14 mouse cellular contexts compared by ENCODE assay signal in the genomic region with DNA sequence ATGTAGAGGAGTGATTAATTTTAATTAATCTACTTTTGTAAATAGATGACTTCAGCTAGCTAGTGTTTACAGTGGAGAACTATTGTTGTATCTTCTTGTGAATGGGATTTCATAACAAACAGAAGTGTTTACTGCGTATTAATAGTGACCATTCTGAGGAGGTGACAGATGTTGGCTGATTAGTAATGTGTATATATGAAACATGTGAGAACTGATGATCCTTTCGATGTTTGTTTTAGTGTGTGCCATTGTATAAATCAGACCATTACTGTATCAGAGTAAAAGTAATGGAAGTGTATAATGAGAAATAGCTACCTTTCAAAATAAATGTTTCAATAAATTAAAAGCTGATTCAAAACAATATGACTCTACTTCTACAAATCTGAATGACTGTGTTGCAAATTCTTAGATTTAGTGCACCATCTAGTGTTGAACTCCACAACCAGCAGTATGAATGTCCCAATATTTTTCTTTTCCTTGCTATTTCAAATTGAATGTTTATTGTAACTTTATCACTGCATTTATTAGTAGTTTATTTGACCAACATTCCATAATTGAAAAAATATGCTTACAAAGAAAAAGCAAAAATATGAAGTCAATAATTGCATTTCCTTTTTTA.
DNase-seq lines count a peak whose midpoint lies in the region; ATAC-seq and TF ChIP-seq lines count a peak whose summit lies in the region.
"Had no signal": no experiment of that assay in that cellular context is flagged by ENCODE, and none has a peak within 500 bp of the region (broad histone marks: within the 10 kb centered on the region; RNA-seq: fewer than 3 reads in every experiment).

No protein-coding gene starts in this region.

- no peak overlapping the region for H3K4me2 ChIP-seq in hindbrain, embryonic 14.5 days (replicated peaks)
- H3K4me2 ChIP-seq in hindbrain, embryonic 12.5 days (replicated peaks), result no peak overlapping the region
- no peak overlapping the region for H3K4me2 ChIP-seq in neural tube, embryonic 11.5 days (ENCODE audit: low read depth)
- H3K4me2 ChIP-seq in stomach, postnatal 0 days (replicated peaks; ENCODE audit: low read depth), result no peak overlapping the region
- H3K4me2 ChIP-seq: limb, embryonic 13.5 days had no signal

- no peak overlapping the region for H3K27ac ChIP-seq in hindbrain, embryonic 14.5 days
- no peak overlapping the region for H3K27ac ChIP-seq in hindbrain, embryonic 12.5 days
- no peak overlapping the region for H3K27ac ChIP-seq in neural tube, embryonic 11.5 days (ENCODE audit: low read depth, low read length)
- H3K27ac ChIP-seq in stomach, postnatal 0 days (replicated peaks), result no peak overlapping the region
- H3K27ac ChIP-seq: limb, embryonic 13.5 days; macrophage had no signal

- no peak overlapping the region for H3K4me3 ChIP-seq in hindbrain, embryonic 14.5 days (replicated peaks; ENCODE audit: low read length)
- no peak overlapping the region for H3K4me3 ChIP-seq in hindbrain, embryonic 12.5 days
- H3K4me3 ChIP-seq in neural tube, embryonic 11.5 days (ENCODE audit: low read depth, low read length), result no peak overlapping the region
- no peak overlapping the region for H3K4me3 ChIP-seq in stomach, postnatal 0 days (ENCODE audit: low read depth, low read length)
- H3K4me3 ChIP-seq: limb, embryonic 13.5 days had no signal

- ATAC-seq in hindbrain, embryonic 14.5 days (ENCODE audit: low FRiP score), result no peak
- no peak for ATAC-seq in hindbrain, embryonic 12.5 days (ENCODE audit: low FRiP score)
- no peak for ATAC-seq in neural tube, embryonic 11.5 days (ENCODE audit: insufficient read depth, low FRiP score, low TSS enrichment)
- ATAC-seq in common myeloid progenitor, adult 5-6 weeks (replicated peaks; ENCODE audit: low read depth, poor library complexity, severe bottlenecking), result 0 out of 2 replicates have a peak, but pooled peaks have one; percentile 58
- no peak for ATAC-seq in stomach, postnatal 0 days (ENCODE audit: low FRiP score, low TSS enrichment)
- ATAC-seq: intestine, embryonic 16.5 days had no signal

- peak; percentile 72 for DNase-seq in hindbrain, embryonic 14.5 days (ENCODE audit: low spot score)
- peak; percentile 12 for DNase-seq in neural tube, embryonic 11.5 days (ENCODE audit: low spot score)
- DNase-seq in neural tube, embryonic 10.5 days (ENCODE audit: extremely low spot score, low spot score), result no peak
- DNase-seq in stomach, postnatal 0 days (ENCODE audit: low spot score), result no peak
- DNase-seq in adrenal gland, postnatal 4 days (ENCODE audit: low spot score in 2 of 2), result no peak
- no peak for DNase-seq in kidney, postnatal 14 days
- DNase-seq: adrenal gland, postnatal 25 days; spleen, adult 18-20 months had no signal

- no peaks in the 10 kb centered on the region for H3K4me1 ChIP-seq in hindbrain, embryonic 14.5 days (replicated peaks; ENCODE audit: control insufficient read depth, insufficient read depth, low read length)
- H3K4me1 ChIP-seq in hindbrain, embryonic 12.5 days, result no peaks in the 10 kb centered on the region
- no peaks in the 10 kb centered on the region for H3K4me1 ChIP-seq in neural tube, embryonic 11.5 days (ENCODE audit: control insufficient read depth, insufficient read depth, low read length)
- H3K4me1 ChIP-seq in stomach, postnatal 0 days (replicated peaks; ENCODE audit: control insufficient read depth, insufficient read depth), result no peaks in the 10 kb centered on the region
- H3K4me1 ChIP-seq: limb, embryonic 13.5 days had no signal

- no peaks in the 10 kb centered on the region for H3K27me3 ChIP-seq in hindbrain, embryonic 14.5 days (ENCODE audit: control insufficient read depth, insufficient read depth, low read length)
- no peaks in the 10 kb centered on the region for H3K27me3 ChIP-seq in hindbrain, embryonic 12.5 days
- H3K27me3 ChIP-seq in neural tube, embryonic 11.5 days (ENCODE audit: control insufficient read depth, insufficient read depth, low read length), result no peaks in the 10 kb centered on the region
- no peaks in the 10 kb centered on the region for H3K27me3 ChIP-seq in stomach, postnatal 0 days (ENCODE audit: control insufficient read depth, insufficient read depth, low read length)
- H3K27me3 ChIP-seq: limb, embryonic 13.5 days had no signal

- H3K9me3 ChIP-seq in hindbrain, embryonic 14.5 days (ENCODE audit: control insufficient read depth, low read length), result no peaks in the 10 kb centered on the region
- no peaks in the 10 kb centered on the region for H3K9me3 ChIP-seq in hindbrain, embryonic 12.5 days (replicated peaks)
- H3K9me3 ChIP-seq in neural tube, embryonic 11.5 days (ENCODE audit: control insufficient read depth, low read length), result no peaks in the 10 kb centered on the region
- no peaks in the 10 kb centered on the region for H3K9me3 ChIP-seq in stomach, postnatal 0 days (ENCODE audit: control insufficient read depth, low read length)
- H3K9me3 ChIP-seq: limb, embryonic 13.5 days had no signal

- no peaks in the 10 kb centered on the region for H3K36me3 ChIP-seq in hindbrain, embryonic 14.5 days (replicated peaks; ENCODE audit: control insufficient read depth, insufficient read depth)
- H3K36me3 ChIP-seq in hindbrain, embryonic 12.5 days, result no peaks in the 10 kb centered on the region
- no peaks in the 10 kb centered on the region for H3K36me3 ChIP-seq in neural tube, embryonic 11.5 days (ENCODE audit: control insufficient read depth, insufficient read depth, low read length)
- no peaks in the 10 kb centered on the region for H3K36me3 ChIP-seq in stomach, postnatal 0 days (ENCODE audit: control insufficient read depth, insufficient read depth, low read length)
- H3K36me3 ChIP-seq: G1E; limb, embryonic 13.5 days had no signal

- 72% methylated on average over 2 of the region's 2 CpGs for WGBS in hindbrain, embryonic 14.5 days
- WGBS in hindbrain, embryonic 12.5 days, result 84% methylated on average over 2 of the region's 2 CpGs
- WGBS in neural tube, embryonic 11.5 days, result 85% methylated on average over 2 of the region's 2 CpGs
- WGBS in stomach, postnatal 0 days, result 56% methylated on average over 2 of the region's 2 CpGs

- TF ChIP-seq EP300 in stomach, postnatal 0 days (optimal IDR thresholded peaks at IDR 0.05), result no peak

- TF ChIP-seq CTCF in stomach, postnatal 0 days (IDR thresholded peaks at IDR 0.05; ENCODE audit: low read depth), result peak; percentile 66

- H3K9ac ChIP-seq in hindbrain, embryonic 14.5 days, result no peak overlapping the region
- no peak overlapping the region for H3K9ac ChIP-seq in hindbrain, embryonic 12.5 days
- H3K9ac ChIP-seq in neural tube, embryonic 11.5 days (ENCODE audit: low read length), result no peak overlapping the region
- H3K9ac ChIP-seq in stomach, postnatal 0 days (ENCODE audit: low read length), result no peak overlapping the region
- H3K9ac ChIP-seq: limb, embryonic 13.5 days had no signal

Comparison
In these comparisons a context has a peak if more than half of its experiments do, and no peak if none do; other contexts are left out.
1. DNase-seq: peak in hindbrain, embryonic 14.5 days (single experiment) and neural tube, embryonic 11.5 days (single experiment); none in neural tube, embryonic 10.5 days (single experiment), stomach, postnatal 0 days (single experiment), adrenal gland, postnatal 4 days (0 of 2) and kidney, postnatal 14 days (single experiment).